Mouse (Mus musculus) frontal cortex, postnatal 25 days (tissue): ENCODE data around the gene Emx2.

ENCODE experiments used
- DNase-seq, 2 experiments: peaks; one replicate each; pipeline ENCODE4 v3.0.0; 2022; ENCODE audit warnings: low spot score in 2 of 2

The Emx2 gene

DNA sequence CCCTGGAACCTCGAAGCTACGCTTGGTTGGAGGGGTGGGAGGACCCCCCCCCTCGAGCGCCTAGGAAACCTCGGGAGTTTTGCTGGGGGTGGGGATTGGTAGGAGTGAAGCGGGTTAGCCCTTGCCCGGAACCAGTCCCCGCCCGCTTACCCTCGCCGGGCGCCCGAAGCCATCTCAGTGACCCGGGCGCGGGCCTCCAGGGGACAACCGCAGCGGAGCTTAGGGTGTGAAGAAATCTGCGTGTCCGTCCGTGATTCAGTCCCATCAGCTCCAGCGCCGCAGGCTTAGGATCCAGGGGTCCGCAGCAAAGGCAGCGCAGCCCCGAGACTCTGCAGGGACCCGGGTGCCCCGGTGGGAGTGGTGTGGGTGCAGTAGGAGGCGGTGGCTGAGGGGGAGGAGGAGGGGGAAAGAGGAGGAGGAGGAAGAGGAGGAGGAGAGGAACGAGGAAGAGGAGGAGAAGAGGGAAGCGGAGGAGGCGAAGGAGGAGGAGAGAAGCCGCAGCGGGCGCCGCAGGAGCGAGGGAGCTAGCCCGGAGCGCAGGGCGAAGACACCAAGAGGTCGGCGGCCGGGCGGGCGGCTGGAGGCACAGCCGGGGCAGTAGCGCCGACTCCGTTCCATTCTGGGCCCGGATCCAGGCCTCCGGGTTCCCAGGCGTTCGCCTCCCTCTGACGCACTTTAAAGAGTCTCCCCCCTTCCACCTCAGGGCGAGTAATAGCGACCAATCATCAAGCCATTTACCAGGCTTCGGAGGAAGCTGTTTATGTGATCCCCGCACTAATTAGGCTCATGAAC, at the start of gene Emx2:
Emx2 (plus strand) TSS at position 422 of the 792 bp plus-strand sequence.
- no peak for DNase-seq

DNA sequence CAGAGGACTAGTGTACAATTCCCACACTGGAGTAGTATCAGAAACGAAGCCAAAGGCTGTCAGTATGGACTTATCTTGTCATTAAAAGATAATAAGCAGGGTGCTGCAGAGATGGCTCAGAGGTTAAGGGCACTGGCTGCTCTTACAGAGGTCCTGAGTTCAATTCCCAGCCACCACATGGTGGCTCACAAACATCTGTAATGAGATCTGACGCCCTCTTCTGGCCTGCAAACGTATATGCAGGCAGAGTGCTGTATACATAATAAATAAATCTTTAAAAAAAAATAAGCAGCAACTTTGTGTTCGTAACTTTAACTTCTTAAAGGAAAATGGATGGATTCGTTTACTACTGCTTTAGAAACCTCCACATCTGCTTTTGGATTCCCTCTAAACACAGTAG, 44.0 kb upstream of the Emx2 start:
- DNase-seq = no peak

DNA sequence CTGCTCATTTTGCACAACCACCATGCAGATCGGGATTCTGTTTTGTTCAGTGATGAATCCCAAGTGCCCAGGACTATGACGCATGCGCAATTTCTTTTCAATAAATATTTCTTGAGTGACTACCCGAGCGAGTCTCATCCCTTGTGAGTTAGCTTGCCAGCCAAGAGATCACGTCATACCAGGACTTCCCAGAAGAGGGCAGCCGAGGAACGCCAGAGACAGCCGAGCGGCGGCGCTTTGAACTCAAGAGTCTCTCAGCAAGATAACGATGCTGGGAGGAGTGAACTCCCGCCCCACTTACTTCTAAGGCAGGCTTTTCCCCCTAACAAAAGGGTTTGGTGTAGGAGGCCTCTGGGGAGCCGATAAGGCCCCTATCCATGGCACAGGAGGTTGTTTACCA, 40.1 kb upstream of the Emx2 start:
- DNase-seq = peak; percentile 93 to 95

DNA sequence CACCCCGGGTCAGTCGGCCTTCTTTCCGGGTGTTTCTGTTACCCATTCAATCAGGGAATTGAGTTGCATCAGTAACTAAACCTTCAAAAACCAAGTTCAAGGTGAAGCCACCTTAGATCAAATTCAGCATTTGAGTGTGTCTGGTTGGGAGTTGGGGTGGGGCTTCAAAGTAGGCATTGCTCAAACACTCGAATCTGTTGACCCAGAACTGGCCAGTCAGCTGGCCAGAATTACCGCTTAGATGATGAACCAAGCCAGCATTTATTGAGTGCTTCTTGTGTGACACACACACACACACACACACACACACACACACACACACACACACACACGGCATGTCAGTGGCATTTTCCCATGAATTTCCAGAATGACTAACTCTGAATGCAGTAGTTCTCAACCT, 39.5 kb upstream of the Emx2 start:
- no peak for DNase-seq

DNA sequence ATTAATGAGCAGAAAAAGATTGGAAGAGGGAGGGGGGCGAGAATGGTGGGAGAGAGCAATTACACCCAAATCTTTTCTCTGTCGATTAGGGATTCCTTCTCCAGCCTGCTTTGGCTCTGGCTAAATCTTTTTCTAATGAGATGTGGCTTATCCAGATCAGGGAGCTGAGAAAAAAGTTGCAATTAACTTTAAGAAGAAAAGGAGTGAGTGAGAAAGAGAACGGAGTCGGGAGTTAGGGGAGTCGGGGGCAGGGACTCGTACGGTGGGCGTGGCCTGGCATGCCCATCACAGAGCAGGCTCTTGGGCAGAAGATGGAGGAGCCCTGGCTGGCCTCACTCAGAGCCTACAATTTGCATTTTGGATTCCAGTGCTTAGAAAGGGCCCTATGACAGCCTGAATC, 35.8 kb upstream of the Emx2 start:
- DNase-seq = no peak

DNA sequence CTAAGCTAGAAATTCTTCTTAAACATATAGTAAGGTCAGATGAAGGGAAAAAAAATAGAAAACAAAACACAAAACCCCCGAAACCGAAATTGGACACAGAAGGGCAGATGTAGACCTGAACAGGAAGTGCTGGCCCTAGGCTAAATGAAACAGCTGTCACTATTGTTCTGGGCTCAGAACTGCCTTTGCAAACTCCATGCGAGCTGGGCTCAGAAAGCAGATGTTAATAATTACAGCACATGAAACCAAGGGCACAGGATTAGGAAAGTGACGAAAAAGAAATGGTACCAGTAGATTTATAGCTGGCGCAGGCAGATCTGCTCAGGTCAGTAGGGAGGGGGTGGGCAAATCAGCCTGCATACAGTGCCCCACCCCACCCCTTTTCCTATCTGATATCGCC, 34.5 kb upstream of the Emx2 start:
- DNase-seq = no peak

DNA sequence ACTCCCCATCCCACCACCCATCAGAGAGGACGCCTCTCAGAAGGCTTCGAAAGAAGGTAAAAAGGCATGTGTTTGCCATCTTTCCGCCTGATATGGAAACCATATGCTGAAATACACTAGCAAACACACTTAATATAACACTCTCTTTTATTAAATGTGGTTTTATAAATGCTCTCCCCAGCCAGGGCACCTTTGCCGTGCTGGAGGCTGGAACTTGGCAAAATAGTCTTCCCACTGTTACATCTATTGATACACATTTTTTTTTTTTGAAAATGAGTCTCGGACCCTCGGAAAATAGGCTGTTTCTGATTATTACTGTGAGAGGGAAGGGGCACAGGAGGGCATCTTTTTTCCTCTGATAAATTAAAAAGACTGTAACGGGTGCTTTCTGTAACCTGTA, 33.2 kb upstream of the Emx2 start:
- DNase-seq = no peak

DNA sequence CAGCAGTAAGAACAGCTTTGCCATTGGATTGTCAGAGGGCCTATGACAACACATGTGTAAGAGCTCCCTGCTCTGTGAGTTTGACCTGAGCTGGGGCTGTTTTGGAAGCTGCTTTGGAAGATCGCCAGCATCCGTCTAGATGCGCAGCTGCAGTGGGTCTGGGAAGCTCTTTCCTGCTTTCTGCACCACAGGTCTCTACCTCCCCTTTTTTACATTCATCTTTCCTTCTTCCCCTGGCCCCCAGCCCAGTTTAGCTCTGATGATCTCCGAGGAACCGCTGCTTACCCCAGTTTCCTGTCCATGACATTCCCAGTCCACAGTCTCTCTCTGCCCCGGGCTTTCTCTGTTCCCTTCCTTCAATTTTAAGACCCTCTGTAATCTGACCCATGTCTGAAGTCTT, 25.9 kb upstream of the Emx2 start:
- DNase-seq = no peak

DNA sequence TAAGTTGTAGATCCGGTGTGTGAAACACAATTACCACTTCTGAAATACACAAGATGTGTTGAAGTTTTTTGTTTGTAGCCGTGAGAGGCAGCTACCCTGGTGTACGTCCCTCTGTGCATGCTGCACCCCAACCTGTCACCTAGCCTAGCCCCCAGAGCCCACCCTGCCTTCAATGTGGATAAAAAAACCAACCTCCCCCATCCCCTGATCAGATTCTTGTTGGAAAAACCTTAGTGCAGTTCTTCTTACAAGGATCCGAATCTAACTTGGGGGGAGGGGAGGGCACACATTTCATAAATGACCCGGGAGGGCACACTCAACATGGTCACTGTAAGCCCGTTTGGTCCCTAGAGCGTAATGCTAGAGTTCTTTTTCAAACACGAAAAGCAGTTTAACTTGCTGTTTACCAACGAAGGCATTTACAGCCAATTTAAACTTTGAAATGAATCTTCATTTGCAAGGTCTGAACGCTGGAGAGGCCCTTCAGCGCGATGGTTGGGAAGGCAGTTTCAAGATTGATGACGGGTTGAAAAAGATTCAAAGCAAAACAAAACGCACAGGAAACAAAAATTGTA, 7.5 kb upstream of the Emx2 start:
- DNase-seq = no peak

DNA sequence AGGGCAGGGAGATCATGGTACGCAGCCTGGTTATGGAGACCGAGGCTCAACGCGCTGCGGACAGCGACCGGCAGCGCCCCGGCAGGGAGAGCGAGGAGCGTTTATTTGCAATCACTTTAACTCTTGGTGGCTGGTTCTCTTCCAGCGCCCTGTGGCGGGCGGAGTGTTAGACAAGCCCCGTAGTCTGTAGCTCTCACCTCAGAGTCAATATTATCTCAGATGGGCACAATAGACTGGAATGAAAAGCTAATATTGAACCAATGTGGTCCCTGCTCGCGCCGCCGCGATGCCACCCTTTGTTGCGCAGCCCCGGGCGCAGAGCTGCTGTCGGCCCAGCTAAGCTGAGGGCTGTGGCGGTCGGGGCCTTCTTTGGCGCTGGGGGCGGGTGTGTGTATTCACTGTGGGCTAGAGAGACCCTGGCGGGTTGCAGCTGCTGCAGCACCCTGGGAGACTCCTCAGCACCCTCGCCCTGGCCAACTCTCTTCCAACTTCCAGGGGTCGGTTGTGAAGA, 6.7 kb upstream of the Emx2 start:
- no peak for DNase-seq

DNA sequence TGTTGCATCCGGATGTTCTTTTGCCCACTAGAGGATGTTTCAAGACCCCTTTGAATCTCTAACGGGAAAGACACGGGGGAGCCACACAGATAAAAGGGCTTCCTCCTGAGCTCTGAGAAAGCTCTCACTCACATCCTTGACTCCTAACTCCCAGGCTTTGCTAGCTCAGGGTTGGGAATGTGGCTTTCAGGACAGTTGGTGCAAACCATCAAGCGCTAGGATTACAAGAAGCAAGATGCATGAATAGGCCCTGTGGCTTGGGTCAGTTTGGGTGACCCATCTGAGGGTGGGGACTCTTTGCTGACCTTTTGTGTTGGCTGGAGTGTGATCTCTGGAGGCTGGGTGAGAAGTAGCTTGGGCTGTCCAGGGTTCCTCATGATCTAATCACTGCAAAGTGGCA, 5.9 kb upstream of the Emx2 start:
- no peak for DNase-seq

DNA sequence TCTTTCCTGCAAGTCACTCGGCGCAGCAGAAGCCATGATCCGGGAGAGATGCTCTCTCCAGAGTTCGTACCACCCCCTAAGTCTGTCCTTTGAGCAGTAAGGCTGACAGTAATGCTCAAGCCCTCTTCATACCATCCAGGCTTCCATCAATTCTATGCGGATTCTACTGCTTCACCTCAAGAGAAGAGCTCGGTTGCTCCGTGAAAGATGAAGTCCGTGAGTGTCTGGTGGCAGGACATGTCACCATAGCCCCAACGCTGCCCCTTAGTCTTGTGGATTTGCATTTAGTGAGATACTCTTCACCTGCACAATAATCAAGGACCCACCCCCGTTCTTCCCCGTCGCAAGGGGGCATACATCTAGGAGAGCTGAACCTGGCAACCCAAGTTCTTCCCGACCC, 4.6 kb upstream of the Emx2 start:
- no peak for DNase-seq

DNA sequence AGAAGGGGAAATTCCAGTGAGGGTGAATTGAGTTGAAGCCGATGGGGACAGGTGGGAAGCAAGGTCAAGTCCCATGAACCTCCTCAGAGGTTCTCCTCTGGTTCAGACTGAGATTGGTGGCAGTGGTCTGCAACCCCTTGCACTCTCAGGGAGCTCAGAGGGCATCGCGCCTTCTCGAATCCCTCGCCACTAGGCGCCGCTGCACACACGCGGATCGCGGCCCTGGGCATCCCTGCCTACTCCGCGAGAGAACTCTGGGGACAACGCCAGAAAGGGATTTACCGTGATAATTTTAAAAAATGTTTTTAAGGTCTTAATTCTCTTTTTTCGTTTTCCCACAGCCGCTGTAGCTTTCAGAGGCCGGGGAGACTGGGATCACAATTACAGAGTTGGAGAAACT, 4.0 kb upstream of the Emx2 start:
- DNase-seq = peak; percentile 70 to 73

DNA sequence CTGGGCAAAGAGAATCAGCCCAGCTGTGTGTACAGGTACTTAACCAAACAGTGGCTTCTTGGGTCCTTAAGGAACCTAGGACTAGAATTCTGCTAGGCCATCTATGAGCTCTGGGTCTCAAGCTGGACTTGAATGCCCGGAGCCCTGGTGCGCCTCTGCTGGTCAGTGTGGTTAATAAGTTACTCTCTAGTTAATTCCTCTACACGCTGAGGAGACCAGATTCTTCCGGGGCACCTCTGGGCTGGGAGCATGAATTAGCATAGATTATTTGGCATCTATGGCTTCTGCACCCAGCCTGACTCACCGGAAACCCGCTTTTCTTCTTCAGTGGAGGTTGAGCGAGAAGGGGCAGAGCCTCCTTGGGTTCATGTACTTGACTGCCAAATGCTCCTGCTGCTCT, 2.5 kb upstream of the Emx2 start:
- no peak for DNase-seq

DNA sequence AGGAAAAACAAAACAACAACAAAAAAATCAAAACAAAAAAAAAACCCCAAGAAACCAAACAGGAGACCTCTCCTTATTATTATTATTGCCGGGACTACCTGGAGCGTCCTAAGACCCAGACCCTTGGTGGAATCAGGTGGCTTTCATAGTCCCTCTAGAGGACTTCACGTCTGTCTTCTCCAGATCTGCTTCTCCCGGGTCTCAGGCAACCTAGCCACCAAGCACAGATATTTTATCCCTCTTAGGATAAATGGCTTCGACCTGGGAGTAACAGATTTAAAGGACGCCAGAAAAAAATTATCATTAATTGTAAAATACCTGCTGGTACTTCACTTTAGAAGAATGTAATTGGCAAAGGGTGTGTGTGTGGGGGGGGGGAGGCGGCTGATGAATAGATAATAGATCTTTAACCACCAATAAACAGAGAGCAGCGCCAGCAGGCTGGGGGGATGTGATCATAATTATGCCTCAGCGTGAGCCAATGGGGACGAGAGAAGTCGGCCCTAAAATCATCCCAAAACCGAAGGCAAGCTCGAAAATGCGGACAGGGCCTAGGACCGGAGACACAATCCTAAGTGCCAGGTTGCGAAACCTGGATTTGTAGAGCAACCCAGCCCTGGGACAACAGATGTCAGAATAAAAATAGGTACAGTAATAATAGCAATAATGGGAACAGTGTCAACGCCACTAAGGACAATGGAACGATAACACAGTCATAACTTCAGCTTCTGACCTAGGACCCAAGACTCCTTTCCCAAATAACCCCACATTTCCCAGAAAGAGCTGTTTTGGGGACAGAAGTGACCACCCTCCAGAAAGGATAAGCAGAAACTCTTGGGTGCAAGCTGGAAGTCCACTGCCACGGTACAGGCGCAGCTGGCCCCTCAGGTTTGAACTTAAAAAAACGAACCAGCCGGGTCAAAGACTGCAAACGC, 894 bp upstream of the Emx2 start:
- no peak for DNase-seq

DNA sequence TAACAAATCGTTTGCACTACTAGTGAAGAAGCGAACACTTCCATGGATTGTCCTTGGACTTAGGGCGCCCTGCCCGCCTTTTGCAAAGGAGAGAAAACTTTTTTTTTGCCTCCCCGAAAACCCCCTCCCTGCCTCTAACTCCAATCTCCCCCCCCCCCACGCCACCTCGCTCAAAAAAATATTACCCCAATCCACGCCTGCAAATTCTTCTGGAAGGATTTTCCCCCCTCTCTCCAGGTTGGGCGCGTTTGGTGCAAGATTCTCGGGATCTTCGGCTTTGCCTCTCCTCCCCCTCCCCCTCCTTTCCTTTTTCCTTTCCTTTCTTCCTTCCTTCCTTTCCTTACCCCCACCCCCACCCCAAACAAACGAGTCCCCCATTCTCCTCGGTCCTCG, 567 bp downstream of the Emx2 start:
- DNase-seq = no peak

DNA sequence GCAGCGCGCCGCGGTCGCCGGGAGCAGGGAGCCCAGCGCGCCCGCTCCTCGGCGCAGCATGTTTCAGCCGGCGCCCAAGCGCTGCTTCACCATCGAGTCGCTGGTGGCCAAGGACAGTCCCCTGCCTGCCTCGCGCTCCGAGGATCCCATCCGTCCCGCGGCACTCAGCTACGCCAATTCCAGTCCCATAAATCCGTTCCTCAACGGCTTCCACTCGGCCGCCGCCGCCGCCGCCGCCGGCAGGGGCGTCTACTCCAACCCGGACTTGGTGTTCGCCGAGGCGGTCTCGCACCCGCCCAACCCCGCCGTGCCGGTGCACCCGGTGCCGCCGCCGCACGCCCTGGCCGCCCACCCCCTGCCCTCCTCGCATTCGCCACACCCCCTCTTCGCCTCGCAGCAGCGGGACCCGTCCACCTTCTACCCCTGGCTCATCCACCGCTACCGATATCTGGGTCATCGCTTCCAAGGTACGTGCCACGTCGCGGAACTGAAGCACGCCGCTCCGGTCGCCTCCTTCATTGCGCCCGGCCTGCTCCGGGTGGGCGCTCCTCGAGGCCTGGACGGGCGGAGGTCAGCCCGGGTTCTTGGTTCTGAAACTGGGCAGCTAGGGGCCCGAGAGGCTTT, 1.1 kb downstream of the Emx2 start:
- DNase-seq = no peak

DNA sequence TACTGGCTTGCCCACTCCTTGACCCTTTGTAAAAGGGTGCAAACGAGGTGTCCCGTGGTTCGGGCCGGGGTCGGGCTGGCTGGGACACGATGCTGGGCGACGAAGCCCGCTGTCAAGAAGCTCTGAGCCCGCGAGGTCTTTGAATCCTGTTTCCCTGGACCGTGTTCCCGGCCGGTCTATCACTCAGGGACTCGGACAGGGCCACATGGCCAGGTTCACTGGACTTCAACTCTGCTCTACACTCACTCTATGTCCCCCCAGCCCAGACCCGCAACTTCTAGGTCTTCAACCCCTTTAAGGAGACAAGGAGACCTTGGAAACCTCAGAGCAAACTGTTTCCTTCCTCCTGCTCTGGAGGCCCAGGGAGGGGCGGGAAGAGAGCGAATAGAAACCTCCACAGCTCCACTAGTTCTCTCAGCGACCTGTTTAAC, 1.7 kb downstream of the Emx2 start:
- no peak for DNase-seq

DNA sequence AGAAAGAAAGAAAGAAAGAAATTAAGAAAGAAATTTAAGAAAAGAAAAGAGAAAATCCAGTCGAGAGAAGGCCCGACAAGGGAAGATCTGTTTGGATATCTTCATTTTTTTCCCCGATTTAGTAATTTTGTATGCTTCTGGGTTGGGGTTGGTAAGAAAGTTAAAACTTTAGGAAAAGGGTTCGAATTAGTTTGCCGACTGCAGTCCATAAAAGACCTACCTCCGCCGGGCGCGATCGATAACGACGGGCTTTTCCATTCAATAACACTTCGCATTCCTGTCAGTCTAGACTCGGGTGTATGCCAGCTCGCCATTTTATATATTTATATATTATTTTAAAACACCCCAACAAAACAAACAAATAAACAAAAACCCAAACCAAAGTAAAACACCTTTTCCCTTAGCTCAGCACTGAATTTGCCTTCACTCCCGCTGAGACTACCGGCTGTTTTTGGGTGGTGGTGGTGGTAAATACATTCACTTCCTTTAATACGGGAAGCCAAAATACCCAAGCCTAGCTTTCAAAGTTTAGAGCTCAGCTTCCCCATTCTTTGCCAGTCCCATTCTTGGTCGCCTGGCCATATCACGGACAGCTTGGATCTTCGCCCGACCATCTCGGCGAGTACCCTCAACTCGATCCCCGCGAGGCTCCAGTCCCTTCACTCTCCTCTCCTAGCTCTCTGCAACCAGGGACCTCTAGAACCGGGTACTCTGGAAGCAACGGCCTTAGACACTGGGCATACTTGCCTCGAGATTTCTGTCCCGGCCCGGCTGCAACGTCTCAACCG, 2.4 kb downstream of the Emx2 start:
- no peak for DNase-seq

DNA sequence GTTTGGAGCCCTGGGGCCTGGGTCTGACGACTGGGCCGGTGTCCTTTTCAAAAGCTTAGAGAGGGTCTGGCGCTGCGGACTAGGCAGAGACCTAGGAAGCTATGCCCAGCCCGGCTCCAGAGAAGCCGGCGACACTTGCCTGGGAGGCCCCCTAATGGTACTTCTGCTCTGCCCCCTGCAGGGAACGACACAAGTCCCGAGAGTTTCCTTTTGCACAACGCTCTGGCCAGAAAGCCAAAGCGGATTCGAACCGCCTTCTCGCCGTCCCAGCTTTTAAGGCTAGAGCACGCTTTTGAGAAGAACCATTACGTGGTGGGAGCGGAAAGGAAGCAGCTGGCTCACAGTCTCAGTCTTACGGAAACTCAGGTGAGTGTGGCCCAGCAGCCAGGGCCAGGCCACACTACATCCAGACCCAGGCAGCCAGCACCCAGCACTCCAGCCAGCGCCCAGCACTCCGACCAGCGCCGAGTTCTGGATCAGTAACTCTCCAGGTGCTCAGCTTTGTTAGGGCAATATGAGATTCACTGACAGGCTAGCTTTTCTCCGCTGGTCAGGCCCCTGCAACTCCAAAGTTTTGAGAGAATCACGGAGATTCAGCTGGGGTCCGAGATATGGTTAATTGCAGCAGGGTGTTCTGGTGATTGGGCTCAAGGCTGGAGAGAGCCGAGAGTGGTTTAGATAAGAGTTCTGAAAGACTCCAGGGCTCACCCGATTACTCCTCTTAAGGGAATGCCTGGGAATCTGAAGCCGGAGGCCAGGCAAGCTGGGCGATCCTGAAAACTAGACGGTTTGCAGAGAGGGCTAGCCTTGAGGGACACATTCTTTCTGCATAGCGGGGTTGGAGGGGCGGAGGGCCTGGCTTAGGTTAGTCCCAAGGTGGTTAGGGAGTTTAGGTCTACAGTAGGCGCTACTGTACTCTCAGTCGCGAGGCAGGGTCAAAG, 3.6 kb downstream of the Emx2 start:
- no peak for DNase-seq
